ENCODE assay signal across 15 mouse cellular contexts in the genomic region with DNA sequence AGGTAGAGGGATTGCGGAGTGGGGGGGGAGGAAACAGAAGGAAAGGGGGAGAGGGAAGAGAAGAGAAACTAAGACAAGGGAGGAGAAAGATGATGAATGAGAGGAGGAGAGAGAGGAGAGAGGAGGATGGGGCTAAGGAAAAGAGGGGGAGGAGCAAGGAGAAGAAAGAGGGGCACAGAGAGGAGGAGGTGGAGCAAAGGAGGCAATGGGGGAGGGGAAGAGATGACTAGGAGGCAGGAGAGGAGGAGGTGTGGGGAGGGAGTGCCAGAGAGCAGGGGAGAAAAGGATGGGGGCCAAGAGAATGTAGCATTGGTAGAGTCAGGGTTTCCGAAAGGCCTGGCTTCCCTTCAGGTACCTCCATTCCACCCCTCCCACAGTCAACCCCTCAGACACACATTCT.
DNase-seq lines count a peak whose midpoint lies in the region; ATAC-seq and TF ChIP-seq lines count a peak whose summit lies in the region.
"Had no signal": no experiment of that assay in that cellular context is flagged by ENCODE, and none has a peak within 500 bp of the region (broad histone marks: within the 10 kb centered on the region; RNA-seq: fewer than 3 reads in every experiment).

No protein-coding gene starts in this region.

- DNase-seq in forebrain, embryonic 11.5 days (ENCODE audit: low spot score), result no peak
- DNase-seq in forebrain, postnatal 0 days, result no peak
- no peak for DNase-seq in lung, embryonic 14.5 days
- no peak for DNase-seq in lung, postnatal 10 days
- DNase-seq in midbrain, embryonic 10.5 days (ENCODE audit: low spot score), result no peak
- peak; percentile 21 for DNase-seq in retina, embryonic 14.5 days (ENCODE audit: low spot score)
- DNase-seq in layer of hippocampus, postnatal 14 days (ENCODE audit: low spot score in 2 of 2), result no peak
- no peak for DNase-seq in layer of hippocampus, postnatal 36 days
- DNase-seq: cerebellum, adult 11-12 months; gastrocnemius, postnatal 36 days; kidney, postnatal 10 days; liver, embryonic 13.5 days; lung, postnatal 36 days had no signal

- H3K9me3 ChIP-seq in forebrain, embryonic 11.5 days (ENCODE audit: control insufficient read depth, low read length), result no peaks in the 10 kb centered on the region
- H3K9me3 ChIP-seq in forebrain, postnatal 0 days (ENCODE audit: low read length), result no peaks in the 10 kb centered on the region
- H3K9me3 ChIP-seq in lung, embryonic 14.5 days (ENCODE audit: low read depth, low read length), result no peaks in the 10 kb centered on the region
- H3K9me3 ChIP-seq in midbrain, embryonic 10.5 days (replicated peaks), result no peaks in the 10 kb centered on the region
- H3K9me3 ChIP-seq: forebrain, embryonic 15.5 days; liver, embryonic 13.5 days had no signal

- 45% methylated on average over 2 of the region's 2 CpGs for WGBS in forebrain, embryonic 11.5 days
- 36% methylated on average over 2 of the region's 2 CpGs for WGBS in forebrain, postnatal 0 days
- WGBS in lung, embryonic 14.5 days, result 64% methylated on average over 2 of the region's 2 CpGs
- WGBS in midbrain, embryonic 10.5 days, result 43% methylated on average over 2 of the region's 2 CpGs

- H3K4me3 ChIP-seq in forebrain, embryonic 11.5 days (ENCODE audit: low read depth, low read length), result no peak overlapping the region
- H3K4me3 ChIP-seq in forebrain, postnatal 0 days (ENCODE audit: low read depth, low read length), result no peak overlapping the region
- no peak overlapping the region for H3K4me3 ChIP-seq in lung, embryonic 14.5 days (ENCODE audit: low read depth, low read length)
- H3K4me3 ChIP-seq in midbrain, embryonic 10.5 days, result no peak overlapping the region
- H3K4me3 ChIP-seq: forebrain, embryonic 15.5 days; liver, embryonic 13.5 days had no signal

- TF ChIP-seq CTCF in forebrain, postnatal 0 days (IDR thresholded peaks at IDR 0.05; ENCODE audit: low read depth), result no peak
- no peak for TF ChIP-seq CTCF in lung, embryonic 14.5 days (IDR thresholded peaks at IDR 0.05; ENCODE audit: low read depth)

- H3K36me3 ChIP-seq in forebrain, embryonic 11.5 days (ENCODE audit: control insufficient read depth, insufficient read depth, low read length), result no peaks in the 10 kb centered on the region
- H3K36me3 ChIP-seq in forebrain, postnatal 0 days (ENCODE audit: insufficient read depth), result no peaks in the 10 kb centered on the region
- no peaks in the 10 kb centered on the region for H3K36me3 ChIP-seq in lung, embryonic 14.5 days (ENCODE audit: insufficient read depth)
- H3K36me3 ChIP-seq in midbrain, embryonic 10.5 days, result no peaks in the 10 kb centered on the region
- H3K36me3 ChIP-seq: forebrain, embryonic 15.5 days; liver, embryonic 13.5 days had no signal

- peak; percentile 56; the same call in 1 of the 2 replicates for ATAC-seq in forebrain, embryonic 11.5 days (replicated peaks; ENCODE audit: low FRiP score)
- ATAC-seq in forebrain, postnatal 0 days, result no peak
- no peak for ATAC-seq in lung, embryonic 14.5 days (ENCODE audit: insufficient read depth)

- H3K4me1 ChIP-seq in forebrain, embryonic 11.5 days (replicated peaks; ENCODE audit: control insufficient read depth, insufficient read depth, low read length), result peaks cover 16% of the 10 kb centered on the region; the same call in 1 of the 2 replicates
- peaks cover 11% of the 10 kb centered on the region; the same call in 1 of the 2 replicates for H3K4me1 ChIP-seq in forebrain, postnatal 0 days (ENCODE audit: insufficient read depth)
- H3K4me1 ChIP-seq in lung, embryonic 14.5 days (ENCODE audit: insufficient read depth), result peaks cover 9% of the 10 kb centered on the region; the same call in 1 of the 2 replicates
- peaks cover 27% of the 10 kb centered on the region for H3K4me1 ChIP-seq in midbrain, embryonic 10.5 days
- H3K4me1 ChIP-seq: liver, embryonic 13.5 days had no signal

- no peaks in the 10 kb centered on the region for H3K27me3 ChIP-seq in forebrain, embryonic 11.5 days (ENCODE audit: control insufficient read depth, insufficient read depth, low read length)
- H3K27me3 ChIP-seq in forebrain, postnatal 0 days (ENCODE audit: insufficient read depth, low read length), result no peaks in the 10 kb centered on the region
- H3K27me3 ChIP-seq in lung, embryonic 14.5 days (ENCODE audit: insufficient read depth, low read length), result no peaks in the 10 kb centered on the region
- peaks cover 17% of the 10 kb centered on the region for H3K27me3 ChIP-seq in midbrain, embryonic 10.5 days (ENCODE audit: low read depth, poor library complexity, severe bottlenecking)
- H3K27me3 ChIP-seq: forebrain, embryonic 15.5 days had no signal

- no peak overlapping the region for H3K4me2 ChIP-seq in forebrain, embryonic 11.5 days (ENCODE audit: low read depth, low read length, severe bottlenecking)
- no peak overlapping the region for H3K4me2 ChIP-seq in forebrain, postnatal 0 days (ENCODE audit: low read depth)
- no peak overlapping the region for H3K4me2 ChIP-seq in lung, embryonic 14.5 days
- H3K4me2 ChIP-seq: forebrain, embryonic 15.5 days; liver, embryonic 13.5 days had no signal

- no peak overlapping the region for H3K9ac ChIP-seq in forebrain, embryonic 11.5 days (ENCODE audit: low read length)
- H3K9ac ChIP-seq in forebrain, postnatal 0 days, result no peak overlapping the region
- no peak overlapping the region for H3K9ac ChIP-seq in lung, embryonic 14.5 days
- H3K9ac ChIP-seq: forebrain, embryonic 15.5 days; liver, embryonic 13.5 days had no signal

- no peak overlapping the region for H3K27ac ChIP-seq in forebrain, embryonic 11.5 days (ENCODE audit: low read depth, low read length)
- no peak overlapping the region for H3K27ac ChIP-seq in forebrain, postnatal 0 days (ENCODE audit: low read depth, low read length)
- peak overlapping the region; percentile 52; the same call in 1 of the 2 replicates for H3K27ac ChIP-seq in lung, embryonic 14.5 days (ENCODE audit: low read depth)
- peak overlapping the region; percentile 70 for H3K27ac ChIP-seq in midbrain, embryonic 10.5 days (replicated peaks)
- H3K27ac ChIP-seq: forebrain, embryonic 15.5 days; liver, embryonic 13.5 days; stomach, postnatal 0 days had no signal

Comparison
In these comparisons a context has a peak if more than half of its experiments do, and no peak if none do; other contexts are left out.
1. H3K27ac ChIP-seq: peak in lung, embryonic 14.5 days (single experiment) and midbrain, embryonic 10.5 days (single experiment); none in forebrain, embryonic 11.5 days (single experiment) and forebrain, postnatal 0 days (single experiment).